Mouse (Mus musculus) liver, embryonic 12.5 days (tissue): ENCODE data around the gene Tex29. TPM values are rescaled to one million over a fixed set of nuclear protein-coding genes. Genes with fewer than 3 reads are reported as not detected.
A peak's percentile ranks its signal among the peaks of the same experiment; 100 is the strongest.

Experiments
- ATAC-seq: fragments of 200-750 bp; cut with Nextera tagmentation; 2 replicates; pipeline ENCODE4 v1.8.0; 2017; ENCODE audit warnings: moderate number of reproducible peaks, mild to moderate bottlenecking, moderate library complexity
- H3K27ac ChIP-seq: fragments of 300-500 bp; sonication (generic); 2 replicates; pipeline ENCODE4 v1.5.1; 2016; ENCODE audit warnings: mild to moderate bottlenecking
- H3K27me3 ChIP-seq: fragments of 300-500 bp; sonication (generic); replicated peaks from 2 replicates; pipeline ENCODE4 v1.6.1; 2016; ENCODE audit warnings: mild to moderate bottlenecking, moderate library complexity
- H3K36me3 ChIP-seq: fragments of 300-500 bp; sonication (generic); 2 replicates; pipeline ENCODE4 v1.6.1; 2016; ENCODE audit warnings: mild to moderate bottlenecking, moderate library complexity
- H3K4me1 ChIP-seq: fragments of 300-500 bp; sonication (generic); 2 replicates; pipeline ENCODE4 v1.6.1; 2016
- H3K4me2 ChIP-seq: fragments of 300-500 bp; sonication (generic); 2 replicates; pipeline ENCODE4 v1.6.1; 2016; ENCODE audit warnings: mild to moderate bottlenecking, moderate library complexity
- H3K4me3 ChIP-seq: fragments of 300-500 bp; sonication (generic); 2 replicates; pipeline ENCODE4 v1.5.1; 2016; ENCODE audit warnings: mild to moderate bottlenecking, moderate library complexity
- H3K9ac ChIP-seq: fragments of 300-500 bp; sonication (generic); 2 replicates; pipeline ENCODE4 v1.6.1; 2016; ENCODE audit warnings: mild to moderate bottlenecking, moderate library complexity
- H3K9me3 ChIP-seq: fragments of 300-500 bp; sonication (generic); replicated peaks from 2 replicates; pipeline ENCODE4 v1.6.1; 2016; ENCODE audit warnings: mild to moderate bottlenecking, moderate library complexity
- WGBS: fragments of 180-500 bp; shearing (Covaris S2); methylation state at CpG from one replicate; pipeline ENCODE4 v1.1.7; 2016; ENCODE audit not compliant: insufficient replicate concordance; 5-methylcytosine and 5-hydroxymethylcytosine counted together
- polyA plus RNA-seq: library from polyadenylated mRNA; unstranded; fragments of >200 nt; fragmentation: Nextera tagmentation; extraction: Ambion mirVana; gene quantifications from 2 replicates; pipeline ENCODE4 v1.2.1, GENCODE M21; 2016

Tex29 gene
- polyA plus RNA-seq, 1 experiment from 2014 or later: not detected

- Histone ChIP-seq H3K4me2 (no peak overlapping the region), H3K9me3 (no peaks in the 10 kb centered on the region), H3K27ac (no peak overlapping the region), H3K36me3 (peaks cover 94% of the 10 kb centered on the region), H3K9ac (no peak overlapping the region), H3K27me3 (no peaks in the 10 kb centered on the region), H3K4me3 (no peak overlapping the region), H3K4me1 (peaks cover 7% of the 10 kb centered on the region)
- 79% methylated on average over 7 of the region's 7 CpGs for WGBS
- no peak for ATAC-seq
Measured at GRCm38 (mm10) chr8:11813801-11814200, 26.5 kb upstream of the Tex29 start.

DNA sequence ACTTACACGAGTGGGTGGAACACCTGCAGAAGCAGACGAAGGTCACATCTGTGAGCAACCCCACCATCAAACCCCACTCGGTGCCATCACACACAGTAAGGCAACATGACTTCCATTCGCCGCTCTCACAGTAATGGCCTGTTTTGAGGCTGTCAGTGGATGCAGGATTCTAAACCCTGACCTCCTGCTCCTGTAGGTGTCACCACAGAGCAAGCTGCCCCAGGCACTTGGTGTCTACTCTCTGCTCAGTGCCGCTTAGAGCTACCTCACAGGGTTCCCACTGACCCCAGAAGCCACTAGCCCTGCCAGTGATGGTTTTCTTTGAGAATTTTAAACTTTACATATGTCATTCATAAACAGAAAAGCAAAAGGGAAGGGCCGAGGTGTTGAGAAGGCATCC is 25.1 kb upstream of the Tex29 start:
- Histone ChIP-seq H3K36me3 (peaks cover 94% of the 10 kb centered on the region), H3K9me3 (no peaks in the 10 kb centered on the region), H3K9ac (no peak overlapping the region), H3K27me3 (no peaks in the 10 kb centered on the region), H3K4me2 (no peak overlapping the region), H3K4me1 (peaks cover 7% of the 10 kb centered on the region), H3K27ac (no peak overlapping the region), H3K4me3 (no peak overlapping the region)
- WGBS: 71% methylated on average over 7 of the region's 7 CpGs
- ATAC-seq: no peak

DNA sequence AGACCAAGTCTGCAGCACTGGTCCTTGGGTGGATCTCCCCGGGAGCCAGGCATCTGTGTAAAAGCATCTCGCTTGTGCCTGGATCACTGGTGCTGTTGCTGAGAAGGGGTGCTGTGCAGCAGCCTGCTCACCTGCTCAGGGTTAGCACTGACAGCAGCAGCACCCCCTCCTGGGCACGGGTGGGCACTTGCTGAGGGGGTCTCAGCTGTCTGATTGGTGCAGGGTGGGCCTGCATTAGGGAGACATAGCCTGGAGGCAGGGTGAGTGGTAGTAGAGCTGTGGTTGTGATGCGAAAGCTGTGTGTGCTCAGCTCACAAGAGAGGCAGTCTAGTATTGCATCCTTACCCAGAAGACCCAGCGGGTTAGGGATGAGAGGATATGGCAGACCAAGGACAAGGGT is 20.1 kb upstream of the Tex29 start:
- ATAC-seq: no peak
- Histone ChIP-seq H3K27me3 (no peaks in the 10 kb centered on the region), H3K9ac (no peak overlapping the region), H3K4me1 (no peaks in the 10 kb centered on the region), H3K4me2 (no peak overlapping the region), H3K36me3 (peaks cover 98% of the 10 kb centered on the region), H3K4me3 (no peak overlapping the region), H3K27ac (no peak overlapping the region), H3K9me3 (no peaks in the 10 kb centered on the region)
- 86% methylated on average over 5 of the region's 5 CpGs for WGBS

DNA sequence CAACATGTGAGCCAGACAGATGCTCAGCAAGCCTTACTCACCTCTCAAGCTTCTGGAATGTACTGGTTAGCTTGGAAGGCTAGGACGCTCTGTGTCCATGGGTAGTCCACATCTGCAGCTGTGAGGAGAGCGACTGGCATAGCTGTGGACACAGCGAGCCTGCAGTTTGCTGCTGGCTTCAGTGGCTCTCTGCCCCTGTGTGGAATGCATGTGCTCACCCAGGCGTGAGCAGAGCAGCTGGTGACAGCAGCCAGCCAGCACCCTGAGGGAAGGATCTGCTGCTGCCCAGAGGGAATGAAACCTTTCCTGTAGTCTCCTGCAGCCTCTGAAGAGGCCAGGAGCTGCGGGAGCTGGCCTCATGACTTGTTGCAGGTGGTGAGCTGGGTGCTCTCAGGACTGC is 19.7 kb upstream of the Tex29 start:
- no peak overlapping the region for H3K9ac ChIP-seq
- no peaks in the 10 kb centered on the region for H3K27me3 ChIP-seq
- 85% methylated on average over 5 of the region's 5 CpGs for WGBS
- H3K4me2 ChIP-seq: no peak overlapping the region
- H3K9me3 ChIP-seq: no peaks in the 10 kb centered on the region
- no peak overlapping the region for H3K4me3 ChIP-seq
- peaks cover 98% of the 10 kb centered on the region for H3K36me3 ChIP-seq
- no peak overlapping the region for H3K27ac ChIP-seq
- H3K4me1 ChIP-seq: no peaks in the 10 kb centered on the region
- no peak for ATAC-seq

- Histone ChIP-seq H3K9me3 (no peaks in the 10 kb centered on the region), H3K36me3 (peaks cover 99% of the 10 kb centered on the region)
Measured at GRCm38 (mm10) chr8:11821451-11822206, 18.6 kb upstream of the Tex29 start.

DNA sequence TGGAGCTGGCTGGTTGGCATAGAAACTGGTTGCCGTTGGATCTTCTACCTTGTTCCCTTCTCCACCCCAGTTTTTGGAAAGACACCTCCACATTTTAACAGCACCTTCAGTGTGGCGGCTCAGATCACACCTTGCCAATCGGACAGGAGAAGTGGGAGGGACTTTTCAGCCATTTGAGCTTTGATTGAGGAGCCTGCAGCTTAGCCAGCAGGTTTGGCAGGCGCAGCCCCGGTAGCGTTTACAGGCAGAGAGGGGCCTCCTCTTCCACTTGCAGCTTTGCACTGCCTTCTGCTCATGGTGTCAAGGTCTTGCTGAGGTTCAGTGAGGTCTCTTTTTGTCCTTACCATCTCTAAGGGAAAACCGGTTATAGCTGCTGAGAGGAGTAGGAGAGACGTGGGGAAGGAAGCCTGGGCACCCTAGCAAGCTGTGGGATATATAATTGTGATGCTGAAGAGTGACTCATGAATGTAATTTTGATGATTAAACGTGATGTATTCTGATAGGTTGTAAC is 17.7 kb upstream of the Tex29 start:
- no peak overlapping the region for H3K4me3 ChIP-seq
- H3K9ac ChIP-seq: no peak overlapping the region
- WGBS: 81% methylated on average over 9 of the region's 9 CpGs
- no peak overlapping the region for H3K4me2 ChIP-seq
- H3K27ac ChIP-seq: no peak overlapping the region
- H3K36me3 ChIP-seq: peaks cover 93% of the 10 kb centered on the region
- no peaks in the 10 kb centered on the region for H3K27me3 ChIP-seq
- no peaks in the 10 kb centered on the region for H3K4me1 ChIP-seq
- no peak for ATAC-seq
- H3K9me3 ChIP-seq: no peaks in the 10 kb centered on the region

More at GRCm38 (mm10) chr8:11821451-11822206, 18.6 kb upstream of the Tex29 start:
- H3K4me2 ChIP-seq: no peak overlapping the region
- H3K27ac ChIP-seq: no peak overlapping the region
- no peak for ATAC-seq
- no peaks in the 10 kb centered on the region for H3K4me1 ChIP-seq
- no peak overlapping the region for H3K9ac ChIP-seq
- 87% methylated on average over 14 of the region's 14 CpGs for WGBS
- H3K27me3 ChIP-seq: no peaks in the 10 kb centered on the region
- no peak overlapping the region for H3K4me3 ChIP-seq

- 0 out of 2 replicates have a peak, but pooled peaks have one; percentile 47 for ATAC-seq
- WGBS: 75% methylated on average over 3 of the region's 3 CpGs
- H3K27me3 ChIP-seq: no peaks in the 10 kb centered on the region
- no peak overlapping the region for H3K9ac ChIP-seq
- peaks cover 89% of the 10 kb centered on the region for H3K36me3 ChIP-seq
- H3K4me1 ChIP-seq: no peaks in the 10 kb centered on the region
- H3K9me3 ChIP-seq: no peaks in the 10 kb centered on the region
- H3K27ac ChIP-seq: no peak overlapping the region
- no peak overlapping the region for H3K4me3 ChIP-seq
- no peak overlapping the region for H3K4me2 ChIP-seq
Measured at GRCm38 (mm10) chr8:11825756-11826155, 14.5 kb upstream of the Tex29 start.

GRCm38 (mm10) chr8:11827312-11827711 is 13.0 kb upstream of the Tex29 start:
- Histone ChIP-seq H3K9me3 (no peaks in the 10 kb centered on the region), H3K27me3 (no peaks in the 10 kb centered on the region), H3K4me3 (no peak overlapping the region), H3K4me2 (no peak overlapping the region), H3K36me3 (peaks cover 83% of the 10 kb centered on the region), H3K27ac (no peak overlapping the region), H3K4me1 (peaks cover 6% of the 10 kb centered on the region; the same call in 1 of the 2 replicates), H3K9ac (no peak overlapping the region)
- 81% methylated on average over 3 of the region's 3 CpGs for WGBS
- ATAC-seq: no peak

DNA sequence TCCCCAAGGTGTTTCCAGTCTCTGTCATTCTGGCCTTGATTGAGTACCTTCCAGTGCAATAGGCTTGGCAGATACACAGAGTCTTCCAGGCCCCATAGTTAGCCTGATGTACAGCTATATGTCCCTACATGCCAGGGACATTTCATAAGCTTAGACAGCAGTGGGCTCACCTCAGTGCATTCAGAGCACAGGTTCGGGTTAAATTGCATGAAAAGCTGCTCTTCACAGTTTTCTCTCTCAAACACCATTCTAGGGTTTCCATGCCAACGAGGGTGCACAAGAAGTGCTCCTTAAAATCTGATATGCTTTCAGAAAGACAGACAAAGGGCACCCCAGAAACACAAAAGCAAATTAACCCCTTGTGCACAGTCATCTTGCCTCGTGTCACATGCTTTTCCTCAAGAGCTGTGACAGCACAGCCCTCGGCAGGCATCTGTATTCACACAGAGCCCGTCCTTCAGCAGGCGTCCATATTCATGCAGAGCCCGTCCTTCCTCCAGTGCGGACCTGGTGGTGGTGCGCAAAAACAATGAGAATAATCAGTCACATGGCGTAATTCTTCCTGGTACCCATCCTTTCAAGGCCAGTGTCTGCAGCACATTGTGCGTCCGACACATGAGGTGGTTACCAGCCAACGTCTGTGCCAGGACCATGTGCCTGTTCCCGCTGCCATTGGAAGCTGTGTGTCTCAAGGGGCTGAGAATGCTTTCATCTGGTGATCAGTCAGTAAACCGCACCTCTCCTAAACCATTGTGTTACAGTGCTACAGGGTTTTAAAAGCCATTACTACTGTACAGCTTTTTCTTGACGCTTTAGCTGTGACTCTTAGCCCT is 9.8 kb upstream of the Tex29 start:
- Histone ChIP-seq H3K4me1 (peaks cover 6% of the 10 kb centered on the region; the same call in 1 of the 2 replicates), H3K4me3 (no peak overlapping the region), H3K4me2 (no peak overlapping the region), H3K36me3 (peaks cover 82% of the 10 kb centered on the region), H3K27me3 (no peaks in the 10 kb centered on the region), H3K9ac (no peak overlapping the region), H3K27ac (peak overlapping the region; percentile 22; the same call in 1 of the 2 replicates), H3K9me3 (no peaks in the 10 kb centered on the region)
- no peak for ATAC-seq
- WGBS: 74% methylated on average over 16 of the region's 16 CpGs

- peaks cover 75% of the 10 kb centered on the region for H3K36me3 ChIP-seq
- 71% methylated on average over 10 of the region's 10 CpGs for WGBS
Measured at GRCm38 (mm10) chr8:11831174-11831573, 9.1 kb upstream of the Tex29 start.

GRCm38 (mm10) chr8:11831939-11832338 is 8.3 kb upstream of the Tex29 start:
- no peaks in the 10 kb centered on the region for H3K9me3 ChIP-seq
- no peak for ATAC-seq
- 35% methylated on average over 5 of the region's 5 CpGs for WGBS
- H3K4me1 ChIP-seq: peaks cover 6% of the 10 kb centered on the region; the same call in 1 of the 2 replicates
- H3K4me2 ChIP-seq: no peak overlapping the region
- no peak overlapping the region for H3K4me3 ChIP-seq
- H3K9ac ChIP-seq: no peak overlapping the region
- no peak overlapping the region for H3K27ac ChIP-seq
- peaks cover 69% of the 10 kb centered on the region for H3K36me3 ChIP-seq
- H3K27me3 ChIP-seq: no peaks in the 10 kb centered on the region

More at GRCm38 (mm10) chr8:11831174-11831573, 9.1 kb upstream of the Tex29 start:
- H3K9ac ChIP-seq: no peak overlapping the region
- no peaks in the 10 kb centered on the region for H3K27me3 ChIP-seq
- peaks cover 6% of the 10 kb centered on the region; the same call in 1 of the 2 replicates for H3K4me1 ChIP-seq
- H3K4me2 ChIP-seq: no peak overlapping the region
- ATAC-seq: no peak
- no peaks in the 10 kb centered on the region for H3K9me3 ChIP-seq
- peak overlapping the region; percentile 22; the same call in 1 of the 2 replicates for H3K27ac ChIP-seq
- no peak overlapping the region for H3K4me3 ChIP-seq

- ATAC-seq: no peak
- Histone ChIP-seq H3K9ac (no peak overlapping the region), H3K4me2 (no peak overlapping the region), H3K4me3 (no peak overlapping the region), H3K4me1 (peaks cover 6% of the 10 kb centered on the region; the same call in 1 of the 2 replicates), H3K9me3 (no peaks in the 10 kb centered on the region), H3K27me3 (no peaks in the 10 kb centered on the region), H3K27ac (no peak overlapping the region), H3K36me3 (peaks cover 61% of the 10 kb centered on the region)
- 80% methylated on average over 4 of the region's 4 CpGs for WGBS
Measured at GRCm38 (mm10) chr8:11833157-11833556, 7.1 kb upstream of the Tex29 start.
